Mouse (Mus musculus): ENCODE measurements around the gene Cckar.

Gene Cckar

GRCm38 (mm10) chr5:53672352-53672751 lies 35.2 kb downstream of the Cckar start:
- peak; percentile 63 for DNase-seq (ENCODE audit: low spot score)

GRCm38 (mm10) chr5:53671507-53671906 lies 36.0 kb downstream of the Cckar start:
- no peak for DNase-seq (ENCODE audit: low spot score)

GRCm38 (mm10) chr5:53670321-53670938 lies 37.1 kb downstream of the Cckar start:
- DNase-seq (ENCODE audit: low spot score) = no peak

GRCm38 (mm10) chr5:53668021-53668420 lies 39.5 kb downstream of the Cckar start:
- DNase-seq (ENCODE audit: low spot score) = no peak

GRCm38 (mm10) chr5:53663665-53664064 lies 43.8 kb downstream of the Cckar start:
- DNase-seq (ENCODE audit: low spot score) = no peak

- no peak for DNase-seq (ENCODE audit: low spot score)
Observed at GRCm38 (mm10) chr5:53662413-53662812, 45.1 kb downstream of the Cckar start.

- no peak for DNase-seq (ENCODE audit: low spot score)
Observed at GRCm38 (mm10) chr5:53661508-53661907, 46.0 kb downstream of the Cckar start.

- DNase-seq (ENCODE audit: low spot score) = no peak
Observed at GRCm38 (mm10) chr5:53657925-53658324, 49.6 kb downstream of the Cckar start.

- no peak for DNase-seq (ENCODE audit: low spot score)
Observed at GRCm38 (mm10) chr5:53656596-53656995, 50.9 kb downstream of the Cckar start.
